Mouse (Mus musculus) midbrain, embryonic 15.5 days (tissue): Measurements from ENCODE around the gene Zfp985. TPM values are rescaled to one million over a fixed set of nuclear protein-coding genes. Genes with fewer than 3 reads are reported as not detected.
"Not testable (repeated sequence)": the region's sequence is repeated elsewhere in the genome, so short reads cannot be mapped to it uniquely, and the experiment has no call there.

Experiments
- ATAC-seq: fragments of 200-750 bp; cut with Nextera tagmentation; replicated peaks from 2 replicates; pipeline ENCODE4 v1.8.0; 2017; ENCODE audit warnings: moderate TSS enrichment
- H3K27ac ChIP-seq: fragments of 300-500 bp; sonication (generic); 2 replicates; pipeline ENCODE4 v1.5.1; 2015; ENCODE audit warnings: mild to moderate bottlenecking, inconsistent platforms
- H3K27me3 ChIP-seq: fragments of 300-500 bp; sonication (generic); replicated peaks from 2 replicates; pipeline ENCODE4 v1.6.1; 2015; ENCODE audit warnings: inconsistent platforms
- H3K36me3 ChIP-seq: fragments of 300-500 bp; sonication (generic); replicated peaks from 2 replicates; pipeline ENCODE4 v1.6.1; 2015; ENCODE audit warnings: inconsistent platforms
- H3K4me1 ChIP-seq: fragments of 300-500 bp; sonication (generic); 2 replicates; pipeline ENCODE4 v1.6.1; 2015; ENCODE audit warnings: inconsistent platforms
- H3K4me2 ChIP-seq: fragments of 300-500 bp; sonication (generic); 2 replicates; pipeline ENCODE4 v1.6.1; 2015; ENCODE audit warnings: inconsistent platforms, mild to moderate bottlenecking, moderate library complexity
- H3K4me3 ChIP-seq: fragments of 300-500 bp; sonication (generic); 2 replicates; pipeline ENCODE4 v1.5.1; 2015; ENCODE audit warnings: mild to moderate bottlenecking, inconsistent platforms
- H3K9ac ChIP-seq: fragments of 300-500 bp; sonication (generic); 2 replicates; pipeline ENCODE4 v1.6.1; 2015; ENCODE audit warnings: mild to moderate bottlenecking, inconsistent platforms
- H3K9me3 ChIP-seq: fragments of 300-500 bp; sonication (generic); 2 replicates; pipeline ENCODE4 v1.6.1; 2016; ENCODE audit warnings: inconsistent platforms
- WGBS: fragments of 180-500 bp; shearing (Covaris S2); methylation state at CpG from one replicate; pipeline ENCODE4 v1.1.7; 2015; ENCODE audit warnings: mixed read lengths; 5-methylcytosine and 5-hydroxymethylcytosine counted together
- polyA plus RNA-seq: library from polyadenylated mRNA; unstranded; fragments of >200 nt; fragmentation: Nextera tagmentation; extraction: Ambion mirVana; gene quantifications from 2 replicates; pipeline ENCODE4 v1.2.1, GENCODE M21; 2015

Zfp985 gene
- polyA plus RNA-seq, 1 experiment from 2014 or later = not detected

DNA sequence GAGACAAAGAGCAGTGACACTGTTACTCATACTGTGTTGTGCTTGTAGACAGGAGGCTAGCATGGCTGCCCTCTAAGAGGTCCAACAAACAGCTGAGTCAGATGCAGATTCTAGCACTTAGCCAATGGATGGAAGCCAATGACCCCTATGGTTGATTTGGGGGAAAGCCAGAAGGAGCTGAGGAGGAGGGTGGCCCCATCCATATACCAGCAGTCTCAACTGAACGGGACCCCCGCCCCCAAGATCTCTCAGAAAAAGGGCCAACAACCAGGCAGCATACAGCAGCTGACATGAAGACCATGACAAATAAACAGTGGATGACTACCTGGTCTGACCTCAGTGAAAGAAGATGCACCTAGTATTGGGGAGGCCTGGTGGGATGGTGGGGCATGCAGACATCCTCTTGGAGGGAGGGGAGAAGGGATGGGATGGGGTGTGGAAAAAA, 80.8 kb downstream of the Zfp985 start:
- not testable (repeated sequence) for H3K27ac ChIP-seq, H3K27me3 ChIP-seq, H3K9me3 ChIP-seq, ATAC-seq, H3K4me2 ChIP-seq, H3K9ac ChIP-seq, H3K4me1 ChIP-seq, H3K4me3 ChIP-seq, H3K36me3 ChIP-seq
- no CpG with 5 or more reads among the region's 2 CpGs for WGBS

Other genes starting within 250 kb of the Zfp985 start
- gene Zfp988, start 247.6 kb upstream of the Zfp985 start, polyA plus RNA-seq = 0.09 and 0.13 TPM in 2 replicates
- gene Zfp978, start 192.0 kb upstream of the Zfp985 start, polyA plus RNA-seq = not detected in 2 replicates
- gene Zfp982, start 60.9 kb upstream of the Zfp985 start, polyA plus RNA-seq = 3.9 and 4.3 TPM in 2 replicates
- 0.65 and 0.86 TPM in 2 replicates for gene Gm16503, start 13.1 kb upstream of the Zfp985 start, polyA plus RNA-seq
- gene Zfp979, start 89.2 kb downstream of the Zfp985 start, polyA plus RNA-seq = 1.8 and 2.1 TPM in 2 replicates
- not detected in 2 replicates for gene Zfp534, start 149.3 kb downstream of the Zfp985 start, polyA plus RNA-seq